Mouse (Mus musculus): ENCODE measurements around the gene Zfp945.
"Not testable (repeated sequence)": the region's sequence is repeated elsewhere in the genome, so short reads cannot be mapped to it uniquely, and the experiment has no call there.

Gene Zfp945

DNA sequence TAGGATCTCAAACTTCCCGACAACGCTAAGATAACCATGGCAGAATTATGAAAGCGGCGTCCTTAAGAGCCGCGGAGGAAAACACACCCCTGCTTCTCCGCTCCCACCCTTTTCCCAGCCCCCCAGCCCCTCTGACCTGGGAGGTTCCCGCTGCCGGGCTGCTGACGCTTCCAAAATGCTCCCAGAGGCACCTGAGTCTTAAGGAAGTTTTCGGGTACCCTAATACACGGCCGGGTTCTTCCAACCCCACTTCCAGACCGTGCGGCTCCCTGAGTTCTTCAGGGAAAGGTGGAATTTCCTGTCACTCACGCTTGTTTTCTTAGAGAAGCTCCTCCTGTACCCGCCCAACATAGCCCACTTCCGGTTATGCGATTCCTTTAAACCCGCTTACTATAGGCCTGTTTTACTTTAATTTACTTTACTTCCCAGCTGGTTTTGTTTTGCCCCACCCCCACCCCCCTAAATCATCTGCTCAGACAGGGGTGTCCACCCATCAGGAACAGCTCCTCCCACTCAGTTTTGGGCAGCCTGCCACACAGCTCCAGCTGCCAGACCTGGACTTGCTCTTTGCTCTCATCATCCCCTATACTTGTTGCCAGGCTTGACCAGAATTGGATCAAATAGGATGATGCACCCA lies at the start of gene Zfp945:
TSS of gene Zfp945 (minus strand) at position 290 of the 637 bp plus-strand sequence.
- DNase-seq (ENCODE audit: low spot score in 2 of 2): peak; percentile 25 to 47

DNA sequence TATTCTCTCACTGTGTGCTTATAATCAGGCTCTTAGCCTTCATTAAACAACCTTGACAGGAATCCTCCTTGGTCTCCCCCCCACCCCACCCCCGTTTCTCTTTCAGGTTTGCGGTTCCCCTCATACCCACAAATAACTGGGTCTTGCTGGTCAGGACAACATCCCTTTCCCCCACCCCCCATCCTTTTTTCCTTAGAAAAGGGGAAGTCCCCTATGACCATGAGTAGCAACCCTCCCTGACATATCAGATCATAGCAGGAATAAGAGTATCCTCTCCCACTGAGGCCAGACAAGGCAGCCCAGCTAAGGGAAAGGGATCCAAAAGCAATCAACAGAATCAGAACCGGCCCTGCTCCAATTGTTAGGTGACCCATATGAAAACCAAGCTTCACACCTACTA lies 21.4 kb upstream of the Zfp945 start:
- no peak for DNase-seq (ENCODE audit: low spot score in 2 of 2)

DNA sequence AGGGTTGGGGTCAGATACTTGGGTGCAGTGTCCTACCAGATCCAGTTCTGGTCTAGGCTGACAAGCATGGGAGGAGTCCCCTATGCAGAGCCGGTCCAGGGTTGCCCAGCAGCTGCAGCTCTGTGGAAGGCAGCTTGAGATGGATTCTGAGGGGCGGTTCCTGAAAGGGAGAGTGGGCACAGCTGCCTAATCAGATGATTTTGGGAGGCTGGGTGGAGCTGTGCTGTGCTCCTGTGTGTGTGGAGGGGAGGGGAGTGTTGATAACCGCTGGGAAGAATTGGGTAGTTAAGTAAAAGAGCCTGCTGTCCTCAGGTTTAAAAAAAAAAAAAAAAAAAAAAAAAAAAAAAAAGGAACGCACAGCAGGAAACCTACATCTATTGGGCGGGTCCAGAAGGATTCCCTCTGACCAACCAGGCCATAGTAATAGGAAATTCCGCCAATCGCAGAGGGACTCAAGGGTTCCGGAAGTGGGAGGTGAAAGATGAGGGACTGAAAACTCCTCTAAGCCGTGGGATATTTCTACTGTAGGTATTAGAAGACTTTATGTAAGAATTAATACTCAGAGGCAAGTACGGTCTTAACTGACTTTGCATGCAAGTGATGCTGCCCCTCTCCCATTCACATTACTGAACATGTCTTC lies 17.2 kb upstream of the Zfp945 start:
- no peak for DNase-seq (ENCODE audit: low spot score in 2 of 2)

- DNase-seq (ENCODE audit: low spot score in 2 of 2): no peak
Measured at GRCm38 (mm10) chr17:22877427-22878307, 10.7 kb upstream of the Zfp945 start.

- DNase-seq (ENCODE audit: low spot score in 2 of 2): no peak
Measured at GRCm38 (mm10) chr17:22876316-22876715, 9.4 kb upstream of the Zfp945 start.

GRCm38 (mm10) chr17:22875549-22875948 lies 8.6 kb upstream of the Zfp945 start:
- DNase-seq (ENCODE audit: low spot score in 2 of 2): not testable (repeated sequence)

GRCm38 (mm10) chr17:22866421-22866844 lies 501 bp downstream of the Zfp945 start:
- no peak for DNase-seq (ENCODE audit: low spot score in 2 of 2)

GRCm38 (mm10) chr17:22821166-22821565 lies 45.8 kb downstream of the Zfp945 start:
- no peak for DNase-seq (ENCODE audit: low spot score in 2 of 2)

- DNase-seq (ENCODE audit: low spot score in 2 of 2): no peak
Measured at GRCm38 (mm10) chr17:22818199-22818595, 48.7 kb downstream of the Zfp945 start.

DNA sequence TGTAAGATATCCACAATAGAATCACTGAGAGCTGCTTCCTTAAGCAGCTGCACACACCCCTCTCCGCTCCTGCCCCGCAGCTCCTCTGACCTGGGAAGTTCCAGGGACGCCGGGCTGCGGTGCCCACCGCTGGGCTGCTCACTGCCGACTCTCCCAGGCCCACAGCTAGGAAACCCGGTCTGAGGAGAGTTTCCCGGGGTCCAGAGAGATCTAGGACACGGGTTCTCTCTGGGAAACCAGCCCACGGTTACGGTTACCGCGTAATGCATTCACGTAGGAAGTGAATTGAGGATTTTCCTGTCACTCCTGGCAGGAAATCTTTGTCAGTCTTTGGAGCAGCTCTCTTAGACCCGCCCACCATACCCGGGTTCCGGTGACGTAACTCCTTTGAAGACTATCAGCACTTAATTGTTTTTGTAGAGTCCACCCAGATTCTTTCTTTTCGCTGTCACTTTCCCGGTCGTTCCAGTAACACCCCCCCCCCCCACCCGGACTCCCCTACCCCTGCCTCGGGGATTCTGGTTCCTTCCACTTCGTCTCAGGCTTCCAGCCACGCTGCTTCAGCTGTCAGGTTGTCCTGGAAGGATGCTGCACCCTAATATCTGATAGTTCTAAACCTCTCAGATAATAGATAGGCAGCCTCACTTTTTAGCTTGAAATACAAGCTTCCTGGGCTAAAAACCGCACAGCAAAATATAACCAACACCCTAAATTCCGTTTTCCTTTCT lies 49.3 kb downstream of the Zfp945 start:
- DNase-seq (ENCODE audit: low spot score in 2 of 2): peak; percentile 24 to 58

DNA sequence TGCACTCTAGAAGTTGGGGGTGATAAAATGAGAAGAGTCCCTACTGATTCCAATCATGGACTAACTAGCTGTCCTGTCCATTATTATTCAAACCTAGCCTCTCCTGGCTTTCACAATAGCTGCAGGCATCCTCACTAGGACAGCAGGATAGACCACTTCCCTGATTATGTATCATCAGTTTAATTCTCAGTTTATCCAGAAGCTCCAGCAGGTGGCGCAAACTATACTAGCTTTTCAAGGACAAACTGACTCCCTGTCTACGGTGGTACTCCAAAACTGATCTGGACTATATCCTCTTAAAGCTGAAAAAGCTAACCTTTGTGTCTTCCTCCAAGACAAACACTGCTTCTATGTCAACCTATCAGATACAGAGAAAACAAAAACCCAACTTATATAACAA lies 67.2 kb downstream of the Zfp945 start:
- DNase-seq (ENCODE audit: low spot score in 2 of 2): peak in 1 of 2 experiments; percentile 2

Measured in cerebellum, postnatal 4 days (tissue).